Mouse (Mus musculus) heart, embryonic 15.5 days (tissue): ENCODE measurements at regions not wholly inside any gene's neighbourhood (a gene's known extent, or its start where the extent isn't known, plus 50 kb on each side); places are given as distances from the start of the nearest gene placed in this dataset.

Experiments used
- ATAC-seq: fragments of 200-750 bp; cut with Nextera tagmentation; replicated peaks from 2 replicates; pipeline ENCODE4 v1.8.0; 2017; ENCODE audit warnings: low read depth, moderate TSS enrichment; ENCODE audit not compliant: insufficient number of reproducible peaks, insufficient read depth, low FRiP score
- H3K27ac ChIP-seq: fragments of 300-500 bp; sonication (generic); 2 replicates; pipeline ENCODE4 v1.5.1; 2015; ENCODE audit warnings: mild to moderate bottlenecking, inconsistent platforms
- H3K27me3 ChIP-seq: fragments of 300-500 bp; sonication (generic); 2 replicates; pipeline ENCODE4 v1.6.1; 2015; ENCODE audit warnings: inconsistent platforms
- H3K36me3 ChIP-seq: fragments of 300-500 bp; sonication (generic); 2 replicates; pipeline ENCODE4 v1.6.1; 2015; ENCODE audit warnings: mild to moderate bottlenecking, inconsistent platforms
- H3K4me1 ChIP-seq: fragments of 300-500 bp; sonication (generic); replicated peaks from 2 replicates; pipeline ENCODE4 v1.6.1; 2015; ENCODE audit warnings: inconsistent platforms
- H3K4me2 ChIP-seq: fragments of 300-500 bp; sonication (generic); 2 replicates; pipeline ENCODE4 v1.6.1; 2015; ENCODE audit warnings: inconsistent platforms, mild to moderate bottlenecking, moderate library complexity
- H3K4me3 ChIP-seq: fragments of 300-500 bp; sonication (generic); 2 replicates; pipeline ENCODE4 v1.5.1; 2015; ENCODE audit warnings: mild to moderate bottlenecking, inconsistent platforms
- H3K9ac ChIP-seq: fragments of 300-500 bp; sonication (generic); 2 replicates; pipeline ENCODE4 v1.6.1; 2015; ENCODE audit warnings: mild to moderate bottlenecking, inconsistent platforms
- H3K9me3 ChIP-seq: fragments of 300-500 bp; sonication (generic); replicated peaks from 2 replicates; pipeline ENCODE4 v1.6.1; 2016; ENCODE audit warnings: inconsistent platforms
- WGBS: fragments of 180-500 bp; shearing (Covaris S2); methylation state at CpG from one replicate; pipeline ENCODE4 v1.1.7; 2015; ENCODE audit warnings: mixed read lengths; 5-methylcytosine and 5-hydroxymethylcytosine counted together

DNA sequence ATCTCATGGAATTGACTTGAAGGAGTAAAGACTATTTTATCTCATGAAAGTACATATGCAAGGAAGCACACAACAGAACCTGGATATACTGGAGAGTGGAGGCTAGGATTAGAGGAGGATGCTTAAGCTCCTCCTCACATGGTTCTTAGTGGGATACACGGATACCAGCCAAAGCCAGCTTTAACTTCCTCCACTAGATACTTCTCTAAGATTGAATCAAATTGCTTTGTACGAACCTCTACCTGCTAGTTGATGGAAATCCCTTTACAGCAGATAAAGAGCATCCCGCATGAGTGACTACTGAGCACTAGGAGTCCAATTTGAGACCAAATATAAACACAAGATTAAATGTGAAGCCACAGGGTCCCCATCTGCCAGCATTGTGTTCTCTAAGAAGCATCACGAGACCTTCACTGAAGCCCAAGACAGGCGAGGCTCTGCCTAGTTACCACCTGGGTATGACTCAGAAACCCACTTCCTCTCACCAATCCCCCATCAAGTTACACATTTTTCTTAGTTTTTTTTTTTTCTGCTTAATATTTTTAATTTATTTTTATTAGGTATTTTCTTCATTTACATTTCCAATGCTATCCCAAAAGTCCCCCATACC, 307.9 kb upstream of the Lrrc3b start:
- 65% methylated on average over 5 of the region's 5 CpGs for WGBS
- Histone ChIP-seq H3K9me3 (no peaks in the 10 kb centered on the region), H3K27ac (no peak overlapping the region), H3K4me1 (no peaks in the 10 kb centered on the region), H3K27me3 (no peaks in the 10 kb centered on the region), H3K36me3 (no peaks in the 10 kb centered on the region), H3K4me3 (no peak overlapping the region), H3K4me2 (no peak overlapping the region), H3K9ac (no peak overlapping the region)
- no peak for ATAC-seq

DNA sequence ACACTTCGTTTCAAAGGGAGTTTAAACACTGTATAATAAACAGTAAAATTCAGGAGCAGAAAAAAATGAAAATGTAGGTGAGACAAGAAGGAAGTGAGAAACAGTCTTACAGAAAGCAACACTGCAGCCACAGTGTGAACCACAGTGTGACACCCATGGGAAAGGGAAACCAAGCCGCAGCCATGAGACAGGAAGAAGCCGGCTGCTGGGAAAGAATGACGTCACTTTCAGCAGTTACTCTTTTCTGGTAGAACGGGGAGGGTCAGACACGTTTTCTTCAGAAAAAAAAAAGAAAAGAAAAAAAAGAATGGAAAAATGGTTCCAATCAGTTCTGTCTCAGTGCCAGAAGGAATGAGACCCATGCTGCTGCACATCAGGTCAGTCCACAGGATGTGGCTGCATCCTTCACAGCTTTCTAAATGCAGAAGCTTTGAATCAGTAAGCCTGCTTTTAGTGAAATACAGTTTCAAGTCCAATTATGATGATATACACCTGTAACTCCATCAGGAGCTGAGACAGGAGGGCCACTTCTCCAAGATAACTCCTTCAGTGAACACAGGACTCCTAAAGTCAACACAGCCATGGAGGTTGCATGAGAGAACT, 331.2 kb upstream of the Lrrc3b start:
- 0 out of 2 replicates have a peak, but pooled peaks have one; percentile 35 for ATAC-seq
- Histone ChIP-seq H3K4me3 (no peak overlapping the region), H3K4me1 (no peaks in the 10 kb centered on the region), H3K4me2 (no peak overlapping the region), H3K27me3 (no peaks in the 10 kb centered on the region), H3K9me3 (no peaks in the 10 kb centered on the region), H3K9ac (no peak overlapping the region), H3K36me3 (no peaks in the 10 kb centered on the region), H3K27ac (no peak overlapping the region)
- 51% methylated on average over 6 of the region's 6 CpGs for WGBS

DNA sequence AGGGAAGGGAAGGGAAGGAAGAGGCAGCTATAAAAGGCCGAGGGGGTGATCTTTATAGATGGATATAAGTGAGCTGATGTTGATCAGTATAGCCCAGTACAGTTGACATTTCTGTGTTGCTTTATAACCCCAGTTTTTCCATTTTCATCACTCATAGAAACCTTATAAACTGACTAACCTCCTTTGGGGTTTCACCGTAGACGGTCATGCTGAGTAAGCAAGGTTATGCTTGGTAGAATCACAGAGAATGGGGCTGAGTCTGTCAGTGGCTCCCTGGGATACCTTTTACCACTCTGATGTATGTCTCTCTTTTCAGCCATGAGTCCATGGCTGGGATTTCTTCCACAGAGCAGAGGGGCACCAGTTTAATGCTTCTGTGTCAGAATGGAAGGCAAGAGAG, 345.9 kb upstream of the Lrrc3b start:
- H3K36me3 ChIP-seq = no peaks in the 10 kb centered on the region
- no peak for ATAC-seq
- no peaks in the 10 kb centered on the region for H3K27me3 ChIP-seq
- H3K9ac ChIP-seq = no peak overlapping the region
- H3K27ac ChIP-seq = no peak overlapping the region
- WGBS = 73% methylated on average over 3 of the region's 3 CpGs
- H3K4me3 ChIP-seq = no peak overlapping the region
- H3K9me3 ChIP-seq = no peaks in the 10 kb centered on the region
- no peak overlapping the region for H3K4me2 ChIP-seq
- no peaks in the 10 kb centered on the region for H3K4me1 ChIP-seq

DNA sequence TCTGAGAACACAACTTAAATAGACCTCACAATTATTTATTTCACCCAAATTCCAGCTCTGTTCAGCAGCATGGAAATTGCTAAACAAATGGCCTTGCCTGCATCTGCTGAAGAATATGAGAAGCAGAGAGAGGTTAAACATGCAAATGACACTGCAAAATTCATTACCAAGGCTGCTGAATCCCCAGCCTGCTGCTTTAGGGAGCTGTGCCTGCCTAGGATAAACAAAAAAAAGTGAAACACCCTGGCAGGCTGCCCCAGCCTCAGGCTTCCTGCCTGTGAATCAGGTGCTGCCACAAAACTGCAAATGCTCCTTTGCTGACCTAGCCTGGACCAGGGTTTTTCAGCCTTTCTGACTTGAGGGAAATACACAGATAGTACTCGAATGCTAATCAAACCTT, 346.4 kb upstream of the Lrrc3b start:
- 66% methylated on average over 1 of the region's 1 CpGs for WGBS
- H3K36me3 ChIP-seq = no peaks in the 10 kb centered on the region
- ATAC-seq = no peak
- H3K9me3 ChIP-seq = no peaks in the 10 kb centered on the region
- no peak overlapping the region for H3K4me2 ChIP-seq
- no peaks in the 10 kb centered on the region for H3K27me3 ChIP-seq
- no peak overlapping the region for H3K27ac ChIP-seq
- H3K9ac ChIP-seq = no peak overlapping the region
- no peaks in the 10 kb centered on the region for H3K4me1 ChIP-seq
- no peak overlapping the region for H3K4me3 ChIP-seq

DNA sequence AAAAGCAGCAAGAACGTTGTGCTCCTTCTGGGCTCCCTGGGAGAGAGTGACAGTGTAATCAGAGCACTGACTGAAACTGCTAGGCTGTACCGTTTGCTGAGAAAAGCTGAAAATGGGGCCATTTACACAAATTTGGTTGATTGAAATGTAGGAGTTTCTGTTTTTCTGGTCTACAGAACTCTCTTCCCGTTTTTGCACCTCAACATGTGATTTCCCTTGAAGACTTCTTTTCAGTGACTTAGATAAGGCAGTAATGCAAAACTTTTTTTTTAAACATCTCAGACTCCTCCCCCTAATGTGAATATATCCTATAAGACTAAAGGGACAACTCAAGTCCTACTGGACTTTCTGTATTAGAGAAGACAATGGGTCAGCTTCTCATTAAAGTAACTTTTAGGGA, 356.9 kb upstream of the Lrrc3b start:
- Histone ChIP-seq H3K9me3 (no peaks in the 10 kb centered on the region), H3K4me1 (no peaks in the 10 kb centered on the region), H3K4me3 (no peak overlapping the region), H3K9ac (no peak overlapping the region), H3K27me3 (no peaks in the 10 kb centered on the region), H3K36me3 (no peaks in the 10 kb centered on the region), H3K4me2 (no peak overlapping the region), H3K27ac (no peak overlapping the region)
- ATAC-seq = no peak
- WGBS = 44% methylated on average over 3 of the region's 3 CpGs

DNA sequence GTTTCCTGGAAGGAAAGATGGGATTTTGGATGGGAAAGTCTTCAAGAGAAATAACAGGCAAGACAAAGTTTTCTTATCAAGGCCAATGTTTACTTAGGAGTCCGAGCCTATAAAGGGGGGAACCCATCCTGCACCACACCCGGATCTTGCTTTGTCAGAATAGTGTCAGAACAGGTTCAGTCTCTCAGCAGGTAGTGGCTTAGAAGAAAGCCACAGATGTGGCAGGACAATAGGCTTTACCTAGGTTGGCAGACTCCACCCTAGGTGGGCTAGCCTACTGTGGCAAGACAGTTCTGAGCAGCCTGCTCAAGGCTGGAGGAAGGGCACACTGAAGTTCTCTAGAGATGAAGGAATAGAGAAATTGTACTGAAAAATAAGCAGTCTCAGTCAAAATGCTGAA, 358.2 kb upstream of the Lrrc3b start:
- ATAC-seq = no peak

DNA sequence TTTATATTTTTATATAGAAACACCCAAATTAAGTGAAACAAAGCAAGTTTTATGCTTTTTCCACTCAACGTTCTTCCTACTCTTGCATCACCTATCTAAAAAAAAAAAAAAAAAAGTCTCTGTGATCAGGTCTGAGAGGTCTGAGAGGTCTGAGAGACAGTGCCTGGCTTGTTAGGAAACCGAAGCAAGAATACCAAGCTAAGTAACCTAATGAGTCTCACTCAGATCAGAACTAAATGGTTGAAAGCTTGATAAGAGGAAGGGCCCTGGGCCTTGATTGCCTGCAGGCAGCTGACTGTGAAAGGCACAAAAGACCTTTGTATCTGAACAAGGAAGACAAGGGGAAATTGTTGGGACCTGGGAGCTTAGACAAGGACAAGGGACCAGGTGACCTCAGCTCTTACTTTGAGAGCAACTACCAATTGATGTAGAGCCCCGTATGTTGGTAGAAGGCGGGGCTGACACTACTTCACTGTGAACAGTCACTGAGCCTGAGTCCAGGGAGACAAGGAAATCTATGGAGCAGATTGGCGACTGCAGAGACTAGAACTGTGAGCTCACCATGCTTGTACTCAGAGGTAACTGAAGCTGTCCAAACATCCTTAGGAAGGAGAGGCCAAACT, 362.8 kb upstream of the Lrrc3b start:
- Histone ChIP-seq H3K4me1 (no peaks in the 10 kb centered on the region), H3K9ac (no peak overlapping the region), H3K4me2 (no peak overlapping the region), H3K27me3 (no peaks in the 10 kb centered on the region), H3K27ac (no peak overlapping the region), H3K9me3 (no peaks in the 10 kb centered on the region), H3K36me3 (no peaks in the 10 kb centered on the region), H3K4me3 (no peak overlapping the region)
- WGBS = 64% methylated on average over 5 of the region's 5 CpGs
- ATAC-seq = no peak

More for the DNA sequence above, 358.2 kb upstream of the Lrrc3b start:
- Histone ChIP-seq H3K27ac (no peak overlapping the region), H3K4me1 (no peaks in the 10 kb centered on the region), H3K4me2 (no peak overlapping the region), H3K9me3 (no peaks in the 10 kb centered on the region), H3K4me3 (no peak overlapping the region), H3K9ac (no peak overlapping the region), H3K36me3 (no peaks in the 10 kb centered on the region), H3K27me3 (no peaks in the 10 kb centered on the region)
- 43% methylated on average over 2 of the region's 2 CpGs for WGBS

DNA sequence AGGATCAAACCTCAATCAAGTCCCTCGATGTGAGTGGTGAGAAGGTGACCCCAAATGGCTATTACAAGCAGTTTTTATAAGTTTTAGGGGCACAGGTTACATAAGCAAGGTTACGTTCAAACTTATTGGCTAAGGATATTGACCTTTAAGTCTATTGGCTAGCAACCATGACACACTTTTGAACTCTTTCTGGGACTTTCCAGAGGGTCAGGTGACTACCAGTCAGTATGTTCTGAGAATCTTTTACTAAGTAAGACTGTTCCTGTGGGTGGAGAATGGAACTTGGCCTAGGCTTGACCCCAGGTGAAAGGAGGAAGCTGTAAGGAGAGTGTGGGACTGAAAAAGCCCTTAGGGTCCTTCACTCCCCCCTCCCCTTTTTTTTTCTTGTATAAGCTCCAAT, 370.3 kb upstream of the Lrrc3b start:
- H3K4me3 ChIP-seq = no peak overlapping the region
- ATAC-seq = no peak
- H3K9me3 ChIP-seq = no peaks in the 10 kb centered on the region
- no peak overlapping the region for H3K9ac ChIP-seq
- no peaks in the 10 kb centered on the region for H3K4me1 ChIP-seq
- H3K27ac ChIP-seq = no peak overlapping the region
- WGBS = 63% methylated on average over 2 of the region's 2 CpGs
- no peaks in the 10 kb centered on the region for H3K36me3 ChIP-seq
- H3K27me3 ChIP-seq = no peaks in the 10 kb centered on the region
- H3K4me2 ChIP-seq = no peak overlapping the region

DNA sequence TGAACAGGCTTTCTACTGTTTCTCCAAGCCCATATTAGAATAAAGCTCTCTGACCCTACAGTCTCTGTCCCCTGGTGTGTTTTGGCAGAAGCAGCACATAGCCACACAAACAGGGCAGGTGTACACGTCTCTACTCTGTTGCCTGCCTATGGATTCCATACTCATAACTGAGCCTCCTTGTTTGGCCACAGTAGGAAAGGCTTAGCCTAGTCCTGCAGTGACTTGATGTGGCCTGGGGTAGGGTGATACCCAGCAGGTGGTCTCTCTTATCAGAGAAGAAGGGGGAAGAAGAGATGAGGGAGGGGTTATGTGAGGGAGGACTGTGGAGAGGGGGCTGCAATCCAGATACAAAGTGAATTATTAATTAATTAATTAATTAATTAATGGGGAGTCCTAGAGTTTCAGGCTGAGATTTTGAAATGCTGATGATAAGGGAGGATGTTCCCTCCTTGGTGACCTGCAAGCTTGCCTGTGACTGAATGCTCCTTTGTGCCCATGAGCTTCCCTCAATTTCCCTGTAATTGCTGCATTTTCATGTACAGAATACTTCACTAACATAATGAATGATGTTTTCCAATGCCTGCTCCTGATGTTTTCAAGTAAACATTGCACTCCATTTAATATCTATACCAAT, 402.7 kb upstream of the Lrrc3b start:
- Histone ChIP-seq H3K9me3 (no peaks in the 10 kb centered on the region), H3K4me2 (no peak overlapping the region), H3K36me3 (no peaks in the 10 kb centered on the region), H3K4me3 (no peak overlapping the region), H3K9ac (no peak overlapping the region), H3K4me1 (no peaks in the 10 kb centered on the region), H3K27ac (no peak overlapping the region), H3K27me3 (no peaks in the 10 kb centered on the region)
- no peak for ATAC-seq
- WGBS = 69% methylated on average over 1 of the region's 1 CpGs

DNA sequence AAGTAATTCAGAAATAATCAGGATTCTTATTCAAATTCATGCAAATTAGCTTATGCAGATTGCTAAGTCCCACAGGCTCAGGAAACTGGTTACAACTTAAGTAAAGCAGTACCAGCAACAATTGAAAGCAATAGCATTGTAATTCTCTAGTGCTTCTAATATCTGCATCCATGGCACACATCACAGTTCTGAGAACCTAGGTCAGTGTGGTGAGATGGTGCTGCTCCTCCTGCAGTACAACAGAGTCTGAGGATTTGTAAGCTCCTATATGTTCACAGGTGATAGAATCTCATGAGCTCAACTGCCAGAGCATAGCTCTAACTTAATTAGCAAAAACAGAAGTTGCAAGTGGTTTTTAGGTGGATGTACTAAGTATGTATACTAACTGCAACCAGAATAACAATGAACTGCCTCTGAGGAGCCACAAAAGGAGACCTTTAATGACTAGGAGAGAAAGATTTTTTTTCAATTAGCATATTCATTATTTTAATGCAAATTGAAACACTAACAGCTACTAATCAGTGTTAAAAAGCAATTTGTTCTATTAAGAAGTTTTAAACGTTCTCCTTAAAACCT, 403.3 kb upstream of the Lrrc3b start:
- no peak overlapping the region for H3K4me3 ChIP-seq
- no peaks in the 10 kb centered on the region for H3K36me3 ChIP-seq
- no peak overlapping the region for H3K4me2 ChIP-seq
- no peak overlapping the region for H3K9ac ChIP-seq
- WGBS = 46% methylated on average over 1 of the region's 1 CpGs
- no peaks in the 10 kb centered on the region for H3K27me3 ChIP-seq
- H3K9me3 ChIP-seq = no peaks in the 10 kb centered on the region
- H3K4me1 ChIP-seq = no peaks in the 10 kb centered on the region
- no peak overlapping the region for H3K27ac ChIP-seq
- ATAC-seq = no peak

DNA sequence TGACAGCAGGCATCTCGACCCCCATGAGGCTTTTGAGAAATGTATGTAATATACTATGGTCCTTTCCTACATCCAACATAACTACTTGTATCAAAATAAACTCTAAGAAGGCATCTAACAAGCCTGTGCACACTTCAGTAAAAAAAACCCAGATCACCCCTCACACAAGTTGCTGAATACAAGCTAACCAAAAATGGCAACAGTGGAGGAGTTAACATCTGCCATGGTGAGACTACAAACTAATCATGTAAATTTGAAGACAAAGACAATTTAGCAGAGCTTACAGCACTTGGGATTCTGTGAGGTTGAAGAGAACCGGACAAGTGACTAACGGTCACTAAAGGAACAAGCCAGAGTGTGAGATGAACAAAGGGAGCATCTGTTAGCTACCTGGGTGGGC, 380.6 kb upstream of the Ngly1 start:
- Histone ChIP-seq H3K4me2 (no peak overlapping the region), H3K27ac (no peak overlapping the region), H3K4me1 (no peaks in the 10 kb centered on the region), H3K4me3 (no peak overlapping the region), H3K27me3 (no peaks in the 10 kb centered on the region), H3K36me3 (no peaks in the 10 kb centered on the region), H3K9me3 (no peaks in the 10 kb centered on the region), H3K9ac (no peak overlapping the region)
- 77% methylated on average over 3 of the region's 3 CpGs for WGBS
- ATAC-seq = no peak
